Mouse (Mus musculus): ENCODE measurements around the gene Tm7sf2.
"Not testable (repeated sequence)": the region's sequence is repeated elsewhere in the genome, so short reads cannot be mapped to it uniquely, and the experiment has no call there.

Gene Tm7sf2

GRCm38 (mm10) chr19:6068951-6069350 is 778 bp upstream of the Tm7sf2 start:
- DNase-seq: no peak

GRCm38 (mm10) chr19:6067011-6067723 is 1.0 kb downstream of the Tm7sf2 start:
- DNase-seq: peak; percentile 87

- no peak for DNase-seq
These were observed 1.6 kb downstream of the Tm7sf2 start for GRCm38 (mm10) chr19:6066571-6066970.

- no peak for DNase-seq
These were observed 5.1 kb downstream of the Tm7sf2 start for GRCm38 (mm10) chr19:6063081-6063480.

GRCm38 (mm10) chr19:6062418-6062817 is 5.8 kb downstream of the Tm7sf2 start:
- no peak for DNase-seq

GRCm38 (mm10) chr19:6061641-6062302 is 6.4 kb downstream of the Tm7sf2 start:
- no peak for DNase-seq

- peak; percentile 81 for DNase-seq
These were observed 7.1 kb downstream of the Tm7sf2 start, which contains the start of gene Znhit2 for GRCm38 (mm10) chr19:6061021-6061533. Gene Znhit2, plus strand, starts transcription at chr19:6061192.

GRCm38 (mm10) chr19:6058966-6059365 is 9.2 kb downstream of the Tm7sf2 start:
- no peak for DNase-seq

GRCm38 (mm10) chr19:6058513-6058912 is 9.7 kb downstream of the Tm7sf2 start:
- no peak for DNase-seq

GRCm38 (mm10) chr19:6057313-6058096 is 10.7 kb downstream of the Tm7sf2 start, which contains the start of the genes Mrpl49 and Fau:
Gene Mrpl49, minus strand, starts transcription at chr19:6057785.
Gene Fau, plus strand, starts transcription at chr19:6057844.
- DNase-seq: peak; percentile 99

- DNase-seq: no peak
These were observed 11.5 kb downstream of the Tm7sf2 start for GRCm38 (mm10) chr19:6056696-6057095.

GRCm38 (mm10) chr19:6054296-6054695 is 13.9 kb downstream of the Tm7sf2 start:
- DNase-seq: no peak

- DNase-seq: no peak
These were observed 15.7 kb downstream of the Tm7sf2 start for GRCm38 (mm10) chr19:6052516-6052915.

GRCm38 (mm10) chr19:6048681-6049410 is 19.3 kb downstream of the Tm7sf2 start:
- DNase-seq: no peak

GRCm38 (mm10) chr19:6047899-6048166 is 20.3 kb downstream of the Tm7sf2 start:
- DNase-seq: peak; percentile 18

- DNase-seq: no peak
These were observed 20.8 kb downstream of the Tm7sf2 start for GRCm38 (mm10) chr19:6047154-6047898.

GRCm38 (mm10) chr19:6046294-6047153 is 21.6 kb downstream of the Tm7sf2 start, which contains the start of gene Syvn1:
Gene Syvn1, plus strand, starts transcription at chr19:6046576.
- peak; percentile 86 for DNase-seq

- DNase-seq: no peak
These were observed 22.5 kb downstream of the Tm7sf2 start for GRCm38 (mm10) chr19:6045366-6046293.

GRCm38 (mm10) chr19:6044102-6044501 is 24.1 kb downstream of the Tm7sf2 start:
- not testable (repeated sequence) for DNase-seq

- no peak for DNase-seq
These were observed 25.9 kb downstream of the Tm7sf2 start for GRCm38 (mm10) chr19:6042293-6042692.
